Mouse (Mus musculus) limb, embryonic 14.5 days (tissue): ENCODE results near the gene Arhgef3. TPM values are rescaled to one million over a fixed set of nuclear protein-coding genes. Genes with fewer than 3 reads are reported as not detected.

Source experiments
- ATAC-seq: fragments of 200-750 bp; cut with Nextera tagmentation; 2 replicates; pipeline ENCODE4 v1.8.0; 2017; ENCODE audit warnings: low read depth, moderate number of reproducible peaks, moderate TSS enrichment; ENCODE audit not compliant: low FRiP score
- DNase-seq: peaks from one replicate; pipeline ENCODE4 v3.0.0-alpha.2; 2015; ENCODE audit warnings: low spot score
- H3K27ac ChIP-seq: fragments of 300-500 bp; sonication (generic); replicated peaks from 2 replicates; pipeline ENCODE4 v1.5.1; 2014; ENCODE audit warnings: low read depth, mild to moderate bottlenecking, low read length, moderate library complexity, mixed read lengths
- H3K27me3 ChIP-seq: fragments of 300-500 bp; sonication (generic); 2 replicates; pipeline ENCODE4 v1.6.1; 2014; ENCODE audit warnings: low read length, mixed read lengths; ENCODE audit not compliant: control insufficient read depth, insufficient read depth
- H3K36me3 ChIP-seq: fragments of 300-500 bp; sonication (generic); 2 replicates; pipeline ENCODE4 v1.6.1; 2014; ENCODE audit warnings: mild to moderate bottlenecking, low read length, moderate library complexity, mixed read lengths; ENCODE audit not compliant: control insufficient read depth, insufficient read depth
- H3K4me1 ChIP-seq: fragments of 300-500 bp; sonication (generic); 2 replicates; pipeline ENCODE4 v1.6.1; 2014; ENCODE audit warnings: antibody characterized with exemption, low read length, mixed read lengths; ENCODE audit not compliant: control insufficient read depth, insufficient read depth
- H3K4me2 ChIP-seq: fragments of 300-500 bp; sonication (generic); replicated peaks from 2 replicates; pipeline ENCODE4 v1.6.1; 2014; ENCODE audit warnings: low read depth, mild to moderate bottlenecking, low read length, moderate library complexity; ENCODE audit not compliant: severe bottlenecking
- H3K4me3 ChIP-seq: fragments of 300-500 bp; sonication (generic); replicated peaks from 2 replicates; pipeline ENCODE4 v1.5.1; 2014; ENCODE audit warnings: low read length
- H3K9ac ChIP-seq: fragments of 300-500 bp; sonication (generic); 2 replicates; pipeline ENCODE4 v1.6.1; 2014; ENCODE audit warnings: mild to moderate bottlenecking, low read depth, low read length, moderate library complexity; ENCODE audit not compliant: severe bottlenecking
- H3K9me3 ChIP-seq: fragments of 300-500 bp; sonication (generic); 2 replicates; pipeline ENCODE4 v1.6.1; 2016; ENCODE audit warnings: low read length; ENCODE audit not compliant: control insufficient read depth
- POLR2A ChIP-seq: fragments of 200-500 bp; IDR thresholded peaks from 2 replicates; pipeline ENCODE4 v1.8.0; 2012; ENCODE audit warnings: inconsistent platforms, mild to moderate bottlenecking, moderate library complexity, borderline replicate concordance; ENCODE audit not compliant: insufficient read depth, insufficient read length; ENCODE audit errors: extremely low read depth
- WGBS: fragments of 180-500 bp; shearing (Covaris S2); extraction: QIAGEN DNeasy Blood & Tissue Kit; methylation state at CpG from one replicate; pipeline ENCODE4 v1.1.7; 2014; 5-methylcytosine and 5-hydroxymethylcytosine counted together
- polyA plus RNA-seq, 2 experiments: library from polyadenylated mRNA; depleted of rRNA in 1 of 2; stranded (reverse) in 1 of 2; unstranded in 1 of 2; fragments of >200 nt; fragmentation: Nextera tagmentation in 1 of 2; extraction: Ambion mirVana in 1 of 2; gene quantifications; 2 replicates each; pipeline versions ENCODE4 v1.2.1 to v1.2.3; 2012 to 2014

Gene Arhgef3
- polyA plus RNA-seq, 2 experiments = 14.3 to 22.5 TPM

- Histone ChIP-seq H3K9ac (no peak overlapping the region), H3K27ac (no peak overlapping the region), H3K27me3 (no peaks in the 10 kb centered on the region), H3K9me3 (no peaks in the 10 kb centered on the region), H3K4me3 (no peak overlapping the region), H3K36me3 (no peaks in the 10 kb centered on the region), H3K4me2 (no peak overlapping the region), H3K4me1 (no peaks in the 10 kb centered on the region)
- no peak for ATAC-seq
- no peak for TF ChIP-seq POLR2A
- no peak for DNase-seq
- 88% methylated on average over 16 of the region's 16 CpGs for WGBS
These were observed 154.4 kb downstream of the Arhgef3 start for GRCm38 (mm10) chr14:27268986-27269700.

- DNase-seq (no peak), ATAC-seq (no peak)
- no peaks in the 10 kb centered on the region for H3K4me1 ChIP-seq
- TF ChIP-seq POLR2A = no peak
- WGBS = 66% methylated on average over 4 of the region's 4 CpGs
- H3K4me3 ChIP-seq = no peak overlapping the region
- no peak overlapping the region for H3K27ac ChIP-seq
- no peaks in the 10 kb centered on the region for H3K36me3 ChIP-seq
- H3K9me3 ChIP-seq = no peaks in the 10 kb centered on the region
- H3K4me2 ChIP-seq = no peak overlapping the region
- H3K9ac ChIP-seq = no peak overlapping the region
- H3K27me3 ChIP-seq = no peaks in the 10 kb centered on the region
These were observed 155.1 kb downstream of the Arhgef3 start for GRCm38 (mm10) chr14:27269836-27270235.

GRCm38 (mm10) chr14:27270466-27270865 is 155.8 kb downstream of the Arhgef3 start:
- Histone ChIP-seq H3K27me3 (no peaks in the 10 kb centered on the region), H3K4me2 (no peak overlapping the region), H3K9ac (no peak overlapping the region), H3K36me3 (no peaks in the 10 kb centered on the region), H3K4me1 (no peaks in the 10 kb centered on the region), H3K27ac (no peak overlapping the region), H3K4me3 (no peak overlapping the region), H3K9me3 (no peaks in the 10 kb centered on the region)
- no peak for TF ChIP-seq POLR2A
- ATAC-seq = no peak
- 95% methylated on average over 4 of the region's 4 CpGs for WGBS
- no peak for DNase-seq

- Histone ChIP-seq H3K9me3 (no peaks in the 10 kb centered on the region), H3K27me3 (no peaks in the 10 kb centered on the region), H3K27ac (no peak overlapping the region), H3K36me3 (no peaks in the 10 kb centered on the region), H3K4me1 (no peaks in the 10 kb centered on the region), H3K4me2 (no peak overlapping the region), H3K9ac (no peak overlapping the region), H3K4me3 (no peak overlapping the region)
- DNase-seq (no peak), ATAC-seq (no peak)
- 65% methylated on average over 10 of the region's 10 CpGs for WGBS
- no peak for TF ChIP-seq POLR2A
These were observed 156.8 kb downstream of the Arhgef3 start for GRCm38 (mm10) chr14:27271371-27272071.

GRCm38 (mm10) chr14:27272072-27272834 is 157.6 kb downstream of the Arhgef3 start:
- Histone ChIP-seq H3K9me3 (no peaks in the 10 kb centered on the region), H3K9ac (no peak overlapping the region), H3K36me3 (no peaks in the 10 kb centered on the region), H3K27me3 (no peaks in the 10 kb centered on the region), H3K4me3 (no peak overlapping the region), H3K4me2 (no peak overlapping the region), H3K4me1 (no peaks in the 10 kb centered on the region), H3K27ac (no peak overlapping the region)
- no peak for TF ChIP-seq POLR2A
- ATAC-seq = no peak
- WGBS = 39% methylated on average over 11 of the region's 11 CpGs
- DNase-seq = no peak
